Mouse (Mus musculus): Measurements from ENCODE around the gene Rtl6. TPM values are rescaled to one million over a fixed set of nuclear protein-coding genes. Genes with fewer than 3 reads are reported as not detected.

Gene Rtl6
- 46.5 and 55.0 TPM in 2 replicates for polyA plus RNA-seq (2015; fragmentation: Nextera tagmentation; extraction: Ambion mirVana)

GRCm38 (mm10) chr15:84557189-84557921 is at the start of gene Rtl6:
Gene Rtl6 (minus strand): TSS chr15:84557823.
- peaks cover 47% of the 10 kb centered on the region for H3K4me1 ChIP-seq
- peak within 1 kb of the TSS; percentile 71 for H3K9ac ChIP-seq (replicated peaks)
- 0 out of 2 replicates have a peak, but pooled peaks cover 3% of the 10 kb centered on the region for H3K27me3 ChIP-seq (replicated peaks)
- no peaks in the 10 kb centered on the region for H3K9me3 ChIP-seq (replicated peaks)
- H3K4me2 ChIP-seq = peak within 1 kb of the TSS; percentile 71
- H3K36me3 ChIP-seq = peaks cover 31% of the 10 kb centered on the region
- ATAC-seq (ENCODE audit: low FRiP score) = peak; percentile 94
- 10% methylated on average over 59 of the region's 59 CpGs for WGBS
- H3K27ac ChIP-seq (replicated peaks) = peak within 1 kb of the TSS; percentile 88
- H3K4me3 ChIP-seq (replicated peaks) = peak within 1 kb of the TSS; percentile 65

GRCm38 (mm10) chr15:84603267-84603963 is 45.8 kb upstream of the Rtl6 start:
- H3K4me3 ChIP-seq (replicated peaks) = no peak overlapping the region
- no peaks in the 10 kb centered on the region for H3K27me3 ChIP-seq (replicated peaks)
- 72% methylated on average over 8 of the region's 8 CpGs for WGBS
- no peak overlapping the region for H3K27ac ChIP-seq (replicated peaks)
- H3K9me3 ChIP-seq (replicated peaks) = no peaks in the 10 kb centered on the region
- peaks cover 9% of the 10 kb centered on the region; the same call in 1 of the 2 replicates for H3K4me1 ChIP-seq
- no peaks in the 10 kb centered on the region for H3K36me3 ChIP-seq
- H3K9ac ChIP-seq (replicated peaks) = no peak overlapping the region
- H3K4me2 ChIP-seq = no peak overlapping the region
- no peak for ATAC-seq (ENCODE audit: low FRiP score)

GRCm38 (mm10) chr15:84600977-84601595 is 43.5 kb upstream of the Rtl6 start:
- Histone ChIP-seq H3K4me2 (no peak overlapping the region), H3K27me3 (replicated peaks) (no peaks in the 10 kb centered on the region), H3K9me3 (replicated peaks) (no peaks in the 10 kb centered on the region), H3K27ac (replicated peaks) (no peak overlapping the region), H3K9ac (replicated peaks) (no peak overlapping the region), H3K4me1 (peaks cover 9% of the 10 kb centered on the region; the same call in 1 of the 2 replicates), H3K36me3 (no peaks in the 10 kb centered on the region), H3K4me3 (replicated peaks) (no peak overlapping the region)
- 78% methylated on average over 9 of the region's 9 CpGs for WGBS
- ATAC-seq (ENCODE audit: low FRiP score) = no peak

- no peak overlapping the region for H3K9ac ChIP-seq (replicated peaks)
- peaks cover 11% of the 10 kb centered on the region for H3K4me1 ChIP-seq
- no peak overlapping the region for H3K4me3 ChIP-seq (replicated peaks)
- no peak overlapping the region for H3K27ac ChIP-seq (replicated peaks)
- H3K27me3 ChIP-seq (replicated peaks) = no peaks in the 10 kb centered on the region
- no peaks in the 10 kb centered on the region for H3K9me3 ChIP-seq (replicated peaks)
- WGBS = 90% methylated on average over 2 of the region's 2 CpGs
- no peaks in the 10 kb centered on the region for H3K36me3 ChIP-seq
- no peak for ATAC-seq (ENCODE audit: low FRiP score)
- H3K4me2 ChIP-seq = no peak overlapping the region
Observed at GRCm38 (mm10) chr15:84598911-84599310, 41.3 kb upstream of the Rtl6 start.

- Histone ChIP-seq H3K4me1 (peaks cover 22% of the 10 kb centered on the region), H3K36me3 (no peaks in the 10 kb centered on the region), H3K27me3 (replicated peaks) (no peaks in the 10 kb centered on the region), H3K4me3 (replicated peaks) (no peak overlapping the region), H3K27ac (replicated peaks) (no peak overlapping the region), H3K9ac (replicated peaks) (no peak overlapping the region), H3K4me2 (no peak overlapping the region), H3K9me3 (replicated peaks) (no peaks in the 10 kb centered on the region)
- no peak for ATAC-seq (ENCODE audit: low FRiP score)
- WGBS = 88% methylated on average over 1 of the region's 1 CpGs
Observed at GRCm38 (mm10) chr15:84597816-84598215, 40.2 kb upstream of the Rtl6 start.

- Histone ChIP-seq H3K27ac (replicated peaks) (no peak overlapping the region), H3K9me3 (replicated peaks) (no peaks in the 10 kb centered on the region), H3K9ac (replicated peaks) (no peak overlapping the region), H3K27me3 (replicated peaks) (no peaks in the 10 kb centered on the region), H3K4me1 (peaks cover 29% of the 10 kb centered on the region), H3K36me3 (no peaks in the 10 kb centered on the region), H3K4me2 (no peak overlapping the region), H3K4me3 (replicated peaks) (no peak overlapping the region)
- no peak for ATAC-seq (ENCODE audit: low FRiP score)
Observed at GRCm38 (mm10) chr15:84597021-84597420, 39.4 kb upstream of the Rtl6 start.

GRCm38 (mm10) chr15:84595241-84595945 is 37.8 kb upstream of the Rtl6 start:
- H3K4me2 ChIP-seq = no peak overlapping the region
- no peaks in the 10 kb centered on the region for H3K9me3 ChIP-seq (replicated peaks)
- no peak overlapping the region for H3K27ac ChIP-seq (replicated peaks)
- H3K9ac ChIP-seq (replicated peaks) = no peak overlapping the region
- H3K4me1 ChIP-seq = peaks cover 31% of the 10 kb centered on the region
- no peaks in the 10 kb centered on the region for H3K36me3 ChIP-seq
- no peak overlapping the region for H3K4me3 ChIP-seq (replicated peaks)
- WGBS = 75% methylated on average over 9 of the region's 9 CpGs
- peaks cover 4% of the 10 kb centered on the region; the same call in 1 of the 2 replicates for H3K27me3 ChIP-seq (replicated peaks)
- ATAC-seq (ENCODE audit: low FRiP score) = no peak

GRCm38 (mm10) chr15:84593514-84593913 is 35.9 kb upstream of the Rtl6 start:
- no peak for ATAC-seq (ENCODE audit: low FRiP score)
- H3K4me1 ChIP-seq = peaks cover 29% of the 10 kb centered on the region
- H3K9ac ChIP-seq (replicated peaks) = no peak overlapping the region
- 10% methylated on average over 9 of the region's 9 CpGs for WGBS
- no peaks in the 10 kb centered on the region for H3K9me3 ChIP-seq (replicated peaks)
- no peak overlapping the region for H3K4me2 ChIP-seq
- H3K27me3 ChIP-seq (replicated peaks) = peaks cover 4% of the 10 kb centered on the region; the same call in 1 of the 2 replicates
- no peaks in the 10 kb centered on the region for H3K36me3 ChIP-seq
- H3K4me3 ChIP-seq (replicated peaks) = no peak overlapping the region
- no peak overlapping the region for H3K27ac ChIP-seq (replicated peaks)

- peaks cover 35% of the 10 kb centered on the region for H3K4me1 ChIP-seq
- no peak overlapping the region for H3K27ac ChIP-seq (replicated peaks)
- H3K27me3 ChIP-seq (replicated peaks) = peaks cover 4% of the 10 kb centered on the region; the same call in 1 of the 2 replicates
- no peaks in the 10 kb centered on the region for H3K36me3 ChIP-seq
- no peak overlapping the region for H3K4me2 ChIP-seq
- no peak overlapping the region for H3K9ac ChIP-seq (replicated peaks)
- H3K9me3 ChIP-seq (replicated peaks) = no peaks in the 10 kb centered on the region
- 65% methylated on average over 5 of the region's 5 CpGs for WGBS
- no peak for ATAC-seq (ENCODE audit: low FRiP score)
- H3K4me3 ChIP-seq (replicated peaks) = no peak overlapping the region
Observed at GRCm38 (mm10) chr15:84592240-84592639, 34.6 kb upstream of the Rtl6 start.

- no peak overlapping the region for H3K9ac ChIP-seq (replicated peaks)
- ATAC-seq (ENCODE audit: low FRiP score) = no peak
- H3K4me2 ChIP-seq = no peak overlapping the region
- H3K36me3 ChIP-seq = no peaks in the 10 kb centered on the region
- 34% methylated on average over 13 of the region's 13 CpGs for WGBS
- peaks cover 35% of the 10 kb centered on the region for H3K4me1 ChIP-seq
- H3K4me3 ChIP-seq (replicated peaks) = no peak overlapping the region
- H3K27ac ChIP-seq (replicated peaks) = no peak overlapping the region
- peaks cover 4% of the 10 kb centered on the region; the same call in 1 of the 2 replicates for H3K27me3 ChIP-seq (replicated peaks)
- H3K9me3 ChIP-seq (replicated peaks) = no peaks in the 10 kb centered on the region
Observed at GRCm38 (mm10) chr15:84591573-84592139, 34.0 kb upstream of the Rtl6 start.

GRCm38 (mm10) chr15:84588371-84588821 is 30.8 kb upstream of the Rtl6 start:
- H3K4me2 ChIP-seq = no peak overlapping the region
- H3K9me3 ChIP-seq (replicated peaks) = no peaks in the 10 kb centered on the region
- H3K4me1 ChIP-seq = peaks cover 28% of the 10 kb centered on the region
- H3K27me3 ChIP-seq (replicated peaks) = peaks cover 4% of the 10 kb centered on the region; the same call in 1 of the 2 replicates
- H3K27ac ChIP-seq (replicated peaks) = no peak overlapping the region
- no peaks in the 10 kb centered on the region for H3K36me3 ChIP-seq
- ATAC-seq (ENCODE audit: low FRiP score) = no peak
- WGBS = 61% methylated on average over 4 of the region's 4 CpGs
- no peak overlapping the region for H3K4me3 ChIP-seq (replicated peaks)
- H3K9ac ChIP-seq (replicated peaks) = no peak overlapping the region
